Mouse (Mus musculus) urinary bladder, postnatal 36 days (tissue): ENCODE measurements around the gene Zfp950.
"Not testable (repeated sequence)": the region's sequence is repeated elsewhere in the genome, so short reads cannot be mapped to it uniquely, and the experiment has no call there.

Source experiments
- DNase-seq, 2 experiments: peaks; one replicate each; pipeline ENCODE4 v3.0.0; 2022; ENCODE audit warnings: low spot score in 2 of 2, mixed read lengths in 1 of 2

Zfp950 gene

DNA sequence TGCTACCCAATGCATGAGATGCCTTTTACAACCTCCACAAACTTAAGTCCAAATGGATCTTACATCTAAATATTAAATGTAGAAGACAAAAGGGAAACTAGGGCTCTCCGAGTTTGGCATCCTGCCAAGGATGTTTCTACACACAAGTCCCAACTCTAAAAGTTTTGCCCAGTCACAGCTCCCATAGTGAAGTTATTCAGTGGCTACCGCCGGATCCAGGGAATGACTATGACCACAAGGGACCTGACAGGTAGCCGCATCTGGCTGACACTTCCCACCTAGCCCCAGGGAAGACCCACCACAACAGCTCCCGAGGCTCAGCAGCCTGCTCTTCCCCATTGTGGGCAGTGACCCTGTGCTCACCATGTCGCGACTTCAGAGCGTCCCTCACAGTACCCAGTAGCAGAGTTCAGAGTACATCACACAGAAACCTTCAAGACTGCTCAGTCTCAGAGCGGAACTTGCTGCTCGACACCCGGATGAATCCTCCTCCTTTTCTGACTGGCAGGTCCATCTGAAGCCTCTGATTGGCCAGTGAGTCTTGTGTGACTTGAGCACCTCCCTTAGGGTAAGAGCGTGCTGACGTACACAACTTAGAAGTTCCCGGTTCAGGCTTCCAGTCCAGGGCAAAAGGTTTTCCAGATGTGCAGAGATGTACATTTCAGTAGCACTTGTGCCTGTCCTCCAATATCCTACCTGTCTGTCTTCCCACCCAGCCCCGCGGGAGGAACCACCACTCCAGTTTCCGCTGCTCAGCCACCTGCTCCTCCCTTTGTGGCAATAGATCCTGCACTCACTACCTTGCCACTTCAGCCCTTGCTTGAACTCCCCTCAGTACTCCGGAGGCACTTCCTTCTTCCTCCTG, at the start of gene Zfp950:
Gene Zfp950 (minus strand): TSS at position 499 of the 865 bp plus-strand sequence.
- peak; percentile 68 to 82 for DNase-seq

- not testable (repeated sequence) for DNase-seq
These were observed 43.0 kb upstream of the Zfp950 start, which contains the start of gene Gm6020 for GRCm38 (mm10) chr19:61183590-61183989. Gene Gm6020, plus strand, starts transcription at chr19:61183890.

DNA sequence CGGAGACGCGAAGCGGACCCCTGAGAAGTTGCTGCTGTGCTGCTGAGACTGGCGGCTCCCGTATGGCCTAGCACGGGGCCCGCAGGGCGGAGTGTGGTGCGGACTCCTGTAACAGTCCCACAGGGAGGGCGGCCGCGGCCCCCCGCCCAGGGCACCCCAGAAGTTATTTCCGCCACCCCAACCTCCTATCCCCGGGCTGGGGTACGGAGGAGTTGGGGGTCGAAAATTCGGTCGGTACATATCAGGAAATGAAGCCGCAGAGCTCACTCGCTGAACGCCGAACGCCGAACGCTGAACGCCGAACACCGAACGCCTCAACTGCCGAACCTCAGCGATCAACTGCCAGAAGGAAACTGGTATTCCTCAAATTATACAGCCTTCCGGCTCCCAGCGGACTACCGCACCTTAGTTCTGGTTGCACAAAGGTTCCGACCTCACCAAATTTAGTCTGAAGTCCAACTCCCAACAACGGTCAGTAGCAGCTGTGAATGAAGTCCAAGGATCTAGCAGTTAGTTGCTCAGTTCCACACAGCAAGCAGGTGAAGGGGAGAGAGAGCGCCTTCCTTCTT, 35.2 kb upstream of the Zfp950 start, which contains the start of gene Gm7102:
Gene Gm7102 (minus strand): TSS at position 554 of the 569 bp plus-strand sequence.
- no peak for DNase-seq

DNA sequence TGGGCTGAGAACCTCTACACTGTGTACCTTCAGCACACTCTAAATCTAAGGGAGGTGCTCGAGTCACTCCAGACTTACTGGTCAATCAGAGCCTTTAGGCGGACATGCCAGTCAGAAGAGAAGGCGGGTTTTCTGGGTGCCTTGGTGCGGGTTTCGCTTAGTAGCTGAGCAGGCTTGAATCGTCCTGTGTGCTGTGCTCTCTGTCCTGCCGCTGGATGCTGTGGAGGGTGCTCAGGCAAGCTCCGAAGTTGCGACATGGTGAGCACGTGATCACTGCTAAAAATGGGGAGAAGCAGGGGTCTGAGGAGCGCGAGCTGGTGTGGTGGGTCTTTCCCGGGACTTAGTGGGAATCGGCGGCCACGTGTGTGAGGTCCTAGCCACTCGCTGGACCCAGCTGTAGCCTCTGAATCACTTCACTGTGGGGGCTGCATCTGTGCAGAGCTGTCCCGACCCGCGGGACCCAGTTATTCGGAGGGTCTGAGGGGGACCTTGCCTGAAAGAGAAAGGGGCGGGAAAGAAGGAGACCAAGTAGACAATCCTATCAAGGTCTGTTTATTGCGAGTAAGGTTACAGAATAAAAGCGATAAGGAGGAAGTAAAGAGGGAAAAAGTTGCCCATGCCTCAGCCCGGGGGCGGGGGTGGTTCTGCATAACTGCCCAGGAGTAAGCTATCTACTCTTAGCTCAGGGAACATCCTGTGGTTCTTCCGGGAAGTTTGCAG, 11.2 kb upstream of the Zfp950 start:
- DNase-seq: peak; percentile 8 to 16

GRCm38 (mm10) chr19:61151372-61151700, 10.7 kb upstream of the Zfp950 start:
- DNase-seq: peak in 1 of 2 experiments; percentile 9

GRCm38 (mm10) chr19:61141299-61141698, 659 bp upstream of the Zfp950 start:
- no peak for DNase-seq

DNA sequence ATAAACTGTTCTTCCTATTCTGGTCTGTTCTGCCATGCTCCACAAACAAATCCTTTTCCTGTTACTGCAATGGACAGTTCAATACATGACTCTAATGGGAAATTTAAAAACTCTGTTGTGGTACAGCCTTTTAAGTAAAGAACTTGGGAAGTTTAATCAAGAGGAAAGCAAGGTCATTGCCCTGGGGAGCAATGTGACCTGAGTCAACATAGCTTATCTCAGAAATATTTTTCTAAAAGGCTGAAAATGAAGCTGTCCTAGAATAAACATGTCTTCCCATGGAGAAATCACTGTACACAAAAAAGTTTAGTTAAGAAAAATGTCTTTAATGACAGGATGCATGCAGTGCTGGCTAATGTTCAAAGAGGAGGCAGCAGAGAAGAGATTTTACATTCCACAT, 2.0 kb downstream of the Zfp950 start:
- DNase-seq: no peak

GRCm38 (mm10) chr19:61131096-61131495, 9.5 kb downstream of the Zfp950 start:
- no peak for DNase-seq

GRCm38 (mm10) chr19:61110184-61110583, 30.5 kb downstream of the Zfp950 start:
- DNase-seq: no peak

- no peak for DNase-seq
These were observed 42.9 kb downstream of the Zfp950 start for GRCm38 (mm10) chr19:61097764-61098163.

DNA sequence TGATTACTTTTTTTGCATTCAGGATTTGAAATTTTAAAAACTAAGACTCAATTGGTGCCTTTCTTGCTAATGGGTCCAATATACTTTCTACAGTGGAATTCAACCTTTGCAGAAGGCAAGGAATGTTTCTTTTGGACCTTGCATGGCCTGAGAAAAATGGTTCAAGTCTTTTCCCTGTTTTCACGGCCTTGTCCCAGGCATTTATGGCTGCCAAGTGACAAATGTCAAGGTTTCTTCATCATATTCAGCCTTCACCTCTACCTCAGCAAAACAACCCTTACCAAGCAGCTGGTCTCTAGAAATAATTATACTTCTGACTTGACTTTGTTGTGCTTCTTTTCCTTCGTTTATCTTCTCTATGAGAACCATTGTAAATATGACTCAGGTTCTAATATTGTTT, 43.9 kb downstream of the Zfp950 start:
- no peak for DNase-seq

- no peak for DNase-seq
These were observed 50.1 kb downstream of the Zfp950 start for GRCm38 (mm10) chr19:61090541-61090940.

- DNase-seq: no peak
These were observed 51.6 kb downstream of the Zfp950 start for GRCm38 (mm10) chr19:61089001-61089400.

DNA sequence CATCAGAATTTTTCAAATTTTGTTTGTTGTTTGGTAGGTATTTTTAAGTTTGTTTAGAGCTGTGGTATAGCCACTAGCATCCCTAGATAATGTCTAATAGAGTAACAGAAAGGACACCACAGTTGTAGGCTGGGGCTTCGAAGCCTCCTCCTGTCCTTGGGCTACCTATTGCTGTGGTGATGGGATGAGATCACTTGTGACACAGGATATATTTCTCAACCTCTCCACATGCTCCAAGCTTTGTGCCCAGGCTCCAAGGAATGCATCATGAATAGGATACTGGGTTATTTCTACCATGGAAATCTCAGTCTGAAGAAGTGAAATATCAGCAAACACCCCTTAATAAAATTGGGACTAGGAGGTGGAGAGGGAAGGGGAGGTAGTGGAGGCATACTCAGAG, 52.9 kb downstream of the Zfp950 start:
- DNase-seq: no peak

DNA sequence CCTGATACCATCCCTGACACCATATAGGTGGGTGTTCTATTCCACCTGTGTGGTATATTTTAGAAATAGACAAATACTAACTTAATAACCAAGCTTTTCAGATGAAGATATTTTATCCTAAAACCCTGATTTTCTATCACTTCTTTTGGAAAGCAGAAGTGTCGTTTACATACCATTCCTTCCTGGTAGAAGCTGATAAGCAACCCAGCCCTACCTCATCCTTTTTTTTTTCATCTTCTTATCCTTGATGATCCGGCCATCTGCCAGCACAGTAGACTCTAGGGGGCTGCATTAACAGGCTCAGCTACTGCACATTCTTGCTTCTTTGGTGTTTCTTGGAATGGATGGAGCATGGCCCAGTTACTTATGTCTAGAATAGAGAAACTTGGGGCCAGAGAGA, 55.4 kb downstream of the Zfp950 start:
- no peak for DNase-seq

DNA sequence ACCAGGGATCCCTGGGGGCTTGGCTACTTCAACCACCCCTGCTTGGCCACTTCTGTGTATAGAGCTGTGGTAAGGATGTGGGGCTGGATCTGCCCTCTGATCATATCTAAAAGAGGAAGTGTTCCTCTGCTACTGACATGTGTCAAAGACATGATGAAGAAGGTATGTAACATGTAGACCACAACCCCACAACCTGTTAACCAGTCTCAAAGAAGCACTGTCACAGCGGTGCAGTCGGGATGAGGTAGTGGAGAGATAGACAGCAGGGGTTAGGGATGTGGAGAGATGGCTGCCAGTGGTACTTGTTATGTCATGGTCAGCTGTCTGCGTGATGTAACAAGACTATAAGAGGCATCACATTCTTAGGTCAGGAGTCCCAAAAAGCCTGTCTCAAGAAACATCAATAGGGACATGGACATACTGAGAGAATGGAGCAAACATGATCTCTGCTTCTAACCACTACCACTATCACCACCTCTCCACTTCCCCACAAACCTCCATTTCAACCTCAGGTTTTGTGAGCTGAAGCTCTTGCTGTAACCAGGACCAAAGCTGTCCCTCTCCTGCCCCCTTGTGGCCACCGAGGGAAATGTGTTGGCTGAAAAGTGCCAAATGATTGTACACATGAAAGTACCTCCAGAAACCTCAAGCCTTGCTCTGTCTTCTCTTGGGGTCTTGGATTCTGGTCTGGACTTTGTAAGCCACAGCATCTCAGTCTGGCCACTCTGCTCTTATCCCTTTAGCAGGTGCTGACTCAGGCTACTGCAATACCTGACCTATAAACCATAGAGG, 56.3 kb downstream of the Zfp950 start:
- peak; percentile 87 to 89 for DNase-seq

GRCm38 (mm10) chr19:61083006-61083405, 57.6 kb downstream of the Zfp950 start:
- no peak for DNase-seq

- DNase-seq: no peak
These were observed 60.3 kb downstream of the Zfp950 start for GRCm38 (mm10) chr19:61080251-61080749.

GRCm38 (mm10) chr19:61078622-61079021, 62.0 kb downstream of the Zfp950 start:
- DNase-seq: no peak

- DNase-seq: no peak
These were observed 75.6 kb downstream of the Zfp950 start for GRCm38 (mm10) chr19:61065011-61065410.

DNA sequence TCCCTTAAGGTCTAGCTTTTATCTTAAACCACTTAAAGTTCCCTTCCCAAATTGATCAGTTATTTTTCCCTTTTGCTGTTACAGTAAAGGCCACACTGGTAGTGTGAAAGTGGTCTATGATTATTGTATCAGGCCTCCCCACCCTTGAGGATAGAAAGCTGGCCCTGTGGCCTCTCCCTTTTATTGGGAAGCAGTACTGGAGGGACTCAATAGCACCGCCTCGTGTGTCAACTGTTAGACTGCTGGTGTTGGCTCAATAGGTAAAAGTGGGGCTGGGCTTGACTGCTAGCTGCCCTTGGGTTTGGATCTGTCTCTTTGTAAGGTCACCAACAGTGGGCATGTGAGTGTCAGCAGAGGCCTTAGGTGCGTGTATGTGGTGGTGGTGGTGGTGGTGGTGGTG, 76.3 kb downstream of the Zfp950 start:
- DNase-seq: no peak
